Mouse (Mus musculus): ENCODE measurements at regions not wholly inside any gene's neighbourhood (a gene's known extent, or its start where the extent isn't known, plus 50 kb on each side); places are given as distances from the start of the nearest gene placed in this dataset.

- DNase-seq (ENCODE audit: low spot score) = peak; percentile 63
Observed at GRCm38 (mm10) chr3:120747678-120748077, 423.8 kb downstream of the Rwdd3 start.

- DNase-seq (ENCODE audit: low spot score) = no peak
Observed at GRCm38 (mm10) chr3:120733332-120733731, 438.2 kb downstream of the Rwdd3 start.

GRCm38 (mm10) chr3:120732391-120732790 lies 439.1 kb downstream of the Rwdd3 start:
- no peak for DNase-seq (ENCODE audit: low spot score)

- no peak for DNase-seq (ENCODE audit: low spot score)
Observed at GRCm38 (mm10) chr3:120731287-120731686, 440.2 kb downstream of the Rwdd3 start.

- DNase-seq (ENCODE audit: low spot score) = no peak
Observed at GRCm38 (mm10) chr3:120730225-120730624, 441.3 kb downstream of the Rwdd3 start.

- no peak for DNase-seq (ENCODE audit: low spot score)
Observed at GRCm38 (mm10) chr3:120729671-120730070, 441.8 kb downstream of the Rwdd3 start.

- DNase-seq (ENCODE audit: low spot score) = no peak
Observed at GRCm38 (mm10) chr3:120685227-120685626, 486.3 kb downstream of the Rwdd3 start.

- DNase-seq (ENCODE audit: low spot score) = no peak
Observed at GRCm38 (mm10) chr3:120675906-120676305, 495.6 kb downstream of the Rwdd3 start.

GRCm38 (mm10) chr3:120668654-120669053 lies 502.8 kb downstream of the Rwdd3 start:
- DNase-seq (ENCODE audit: low spot score) = no peak

- no peak for DNase-seq (ENCODE audit: low spot score)
Observed at GRCm38 (mm10) chr3:120662521-120662920, 509.0 kb downstream of the Rwdd3 start.

- no peak for DNase-seq (ENCODE audit: low spot score)
Observed at GRCm38 (mm10) chr3:120660776-120661175, 510.7 kb downstream of the Rwdd3 start.

GRCm38 (mm10) chr3:120649047-120649868 lies 522.2 kb downstream of the Rwdd3 start:
- no peak for DNase-seq (ENCODE audit: low spot score)

- DNase-seq (ENCODE audit: low spot score) = no peak
Observed at GRCm38 (mm10) chr3:120648391-120648790, 523.1 kb downstream of the Rwdd3 start.

GRCm38 (mm10) chr3:120636669-120637305 lies 534.7 kb downstream of the Rwdd3 start:
- no peak for DNase-seq (ENCODE audit: low spot score)

- no peak for DNase-seq (ENCODE audit: low spot score)
Observed at GRCm38 (mm10) chr3:120618358-120618757, 553.1 kb downstream of the Rwdd3 start.

GRCm38 (mm10) chr3:120594226-120594625 lies 577.3 kb downstream of the Rwdd3 start:
- no peak for DNase-seq (ENCODE audit: low spot score)

- DNase-seq (ENCODE audit: low spot score) = no peak
Observed at GRCm38 (mm10) chr3:120591183-120591582, 580.3 kb downstream of the Rwdd3 start.

- no peak for DNase-seq (ENCODE audit: low spot score)
Observed at GRCm38 (mm10) chr3:120570806-120571425, 600.6 kb downstream of the Rwdd3 start.

GRCm38 (mm10) chr3:120541556-120542476 lies 629.7 kb downstream of the Rwdd3 start:
- no peak for DNase-seq (ENCODE audit: low spot score)

GRCm38 (mm10) chr3:120533901-120534300 lies 637.6 kb downstream of the Rwdd3 start:
- DNase-seq (ENCODE audit: low spot score) = no peak

- DNase-seq (ENCODE audit: low spot score) = no peak
Observed at GRCm38 (mm10) chr3:120531880-120532580, 639.5 kb downstream of the Rwdd3 start.

Data from testis, postnatal 10 days (tissue).